Mouse (Mus musculus) thymus, adult 2 months (tissue): ENCODE measurements at regions not wholly inside any gene's neighbourhood (a gene's known extent, or its start where the extent isn't known, plus 50 kb on each side); places are given as distances from the start of the nearest gene placed in this dataset.

ENCODE experiments used
- CTCF ChIP-seq: fragments of 200-500 bp; IDR thresholded peaks from 2 replicates; pipeline ENCODE4 v1.5.1; 2012; ENCODE audit warnings: mild to moderate bottlenecking, control low read depth, low read length, moderate library complexity, borderline replicate concordance; ENCODE audit not compliant: control insufficient read depth, poor library complexity, insufficient read depth; ENCODE audit errors: extremely low read depth
- POLR2A ChIP-seq: fragments of 200-500 bp; IDR thresholded peaks from 2 replicates; pipeline ENCODE4 v1.6.1; 2012; ENCODE audit warnings: mild to moderate bottlenecking, low read length, control low read depth, moderate library complexity; ENCODE audit not compliant: control insufficient read depth, poor library complexity, insufficient read depth; ENCODE audit errors: extremely low read depth

DNA sequence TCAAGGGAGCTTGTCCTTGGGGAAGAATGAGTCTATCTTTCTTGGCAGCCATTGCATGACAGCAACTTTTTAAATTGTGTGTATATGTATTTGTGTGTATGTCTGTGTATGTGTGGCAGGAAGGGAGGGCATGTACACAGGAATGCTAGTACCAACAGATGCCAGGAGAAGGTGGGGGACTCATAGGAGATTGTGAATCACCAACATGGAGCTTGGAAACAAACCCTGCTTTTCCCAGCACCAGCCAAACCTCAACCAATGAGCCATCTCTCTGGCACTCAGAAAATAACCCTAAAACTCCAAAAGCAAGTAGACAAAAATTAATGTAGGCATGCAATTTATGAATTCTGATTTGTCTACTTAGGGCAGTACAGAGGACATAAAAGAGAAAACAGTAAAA lies 942.9 kb downstream of the Ttll7 start:
- TF ChIP-seq POLR2A: no peak
- no peak for TF ChIP-seq CTCF
